Mouse (Mus musculus) forebrain, embryonic 11.5 days (tissue): Measurements from ENCODE around the gene Rnf145. TPM values are rescaled to one million over a fixed set of nuclear protein-coding genes. Genes with fewer than 3 reads are reported as not detected.

Experiments
- ATAC-seq: fragments of 200-750 bp; cut with Nextera tagmentation; replicated peaks from 2 replicates; pipeline ENCODE4 v1.8.0; 2017; ENCODE audit warnings: moderate TSS enrichment; ENCODE audit not compliant: low FRiP score
- DNase-seq: peaks from one replicate; pipeline ENCODE4 v3.0.0-alpha.2; 2017; ENCODE audit warnings: low spot score
- H3K27ac ChIP-seq: fragments of 300-500 bp; sonication (generic); 2 replicates; pipeline ENCODE4 v1.5.1; 2014; ENCODE audit warnings: low read depth, low read length
- H3K27me3 ChIP-seq: fragments of 300-500 bp; sonication (generic); 2 replicates; pipeline ENCODE4 v1.6.1; 2014; ENCODE audit warnings: mild to moderate bottlenecking, low read length, mixed read lengths; ENCODE audit not compliant: control insufficient read depth, insufficient read depth
- H3K36me3 ChIP-seq: fragments of 300-500 bp; sonication (generic); 2 replicates; pipeline ENCODE4 v1.6.1; 2014; ENCODE audit warnings: mild to moderate bottlenecking, low read length, moderate library complexity, mixed read lengths; ENCODE audit not compliant: control insufficient read depth, insufficient read depth
- H3K4me1 ChIP-seq: fragments of 300-500 bp; sonication (generic); replicated peaks from 2 replicates; pipeline ENCODE4 v1.6.1; 2014; ENCODE audit warnings: low read length, mixed read lengths; ENCODE audit not compliant: control insufficient read depth, insufficient read depth
- H3K4me2 ChIP-seq: fragments of 300-500 bp; sonication (generic); 2 replicates; pipeline ENCODE4 v1.6.1; 2014; ENCODE audit warnings: low read depth, mild to moderate bottlenecking, low read length, moderate library complexity, mixed read lengths; ENCODE audit not compliant: severe bottlenecking
- H3K4me3 ChIP-seq: fragments of 300-500 bp; sonication (generic); 2 replicates; pipeline ENCODE4 v1.5.1; 2014; ENCODE audit warnings: low read depth, low read length
- H3K9ac ChIP-seq: fragments of 300-500 bp; sonication (generic); 2 replicates; pipeline ENCODE4 v1.6.1; 2014; ENCODE audit warnings: low read length
- H3K9me3 ChIP-seq: fragments of 300-500 bp; sonication (generic); 2 replicates; pipeline ENCODE4 v1.6.1; 2016; ENCODE audit warnings: low read length, mixed read lengths; ENCODE audit not compliant: control insufficient read depth
- WGBS: fragments of 180-500 bp; shearing (Covaris S2); extraction: QIAGEN DNeasy Blood & Tissue Kit; methylation state at CpG from one replicate; pipeline ENCODE4 v1.1.7; 2014; 5-methylcytosine and 5-hydroxymethylcytosine counted together
- polyA plus RNA-seq: library from polyadenylated mRNA; unstranded; fragments of >200 nt; fragmentation: Nextera tagmentation; extraction: Ambion mirVana; gene quantifications from 2 replicates; pipeline ENCODE4 v1.2.1, GENCODE M21; 2014

Rnf145 gene
- polyA plus RNA-seq, 1 experiment from 2014 or later = 124 TPM

DNA sequence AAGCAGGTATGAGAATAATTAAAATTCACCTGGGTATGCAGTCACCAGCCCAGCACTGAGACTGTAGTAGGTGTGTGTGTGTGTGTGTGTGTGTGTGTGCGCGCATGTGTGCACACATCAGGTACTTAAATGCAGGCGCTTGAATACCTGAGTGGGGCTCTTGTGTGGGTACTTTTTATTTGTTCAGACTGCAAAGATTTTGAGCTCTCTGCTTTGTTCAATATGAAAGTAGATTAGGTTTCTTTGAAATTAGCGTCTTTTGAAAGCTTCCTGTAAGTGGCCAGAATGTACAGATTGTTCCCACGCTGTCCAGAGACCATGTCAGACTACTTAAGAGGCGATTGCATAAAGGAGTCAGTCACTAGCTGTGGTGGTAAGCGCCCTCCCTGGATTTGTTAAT, 18.6 kb downstream of the Rnf145 start:
- 94% methylated on average over 7 of the region's 7 CpGs for WGBS
- Histone ChIP-seq H3K9me3 (no peaks in the 10 kb centered on the region), H3K4me3 (no peak overlapping the region), H3K4me1 (no peaks in the 10 kb centered on the region), H3K27ac (no peak overlapping the region), H3K9ac (no peak overlapping the region), H3K36me3 (no peaks in the 10 kb centered on the region; the same call in 1 of the 2 replicates), H3K4me2 (no peak overlapping the region), H3K27me3 (no peaks in the 10 kb centered on the region)
- DNase-seq (no peak), ATAC-seq (no peak)

DNA sequence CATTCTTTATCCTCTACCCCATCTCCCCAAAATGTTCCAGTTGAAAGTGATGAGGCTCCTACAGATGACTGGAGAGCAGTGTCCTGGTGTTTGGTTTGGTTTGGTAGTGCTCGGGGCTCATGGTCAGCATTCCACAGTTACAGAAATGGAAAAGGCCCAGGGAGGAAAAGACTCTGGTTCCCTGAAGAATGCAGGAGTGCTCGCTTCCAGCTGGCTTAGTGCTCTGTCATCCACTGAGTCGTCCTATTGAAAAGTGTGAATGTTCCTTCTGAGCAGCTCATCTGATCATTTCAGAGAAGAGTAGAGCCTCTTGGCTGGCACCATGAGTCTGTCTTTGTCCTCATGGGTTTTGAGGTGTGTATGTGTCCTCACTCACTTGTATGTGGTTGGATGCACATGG, 19.3 kb downstream of the Rnf145 start:
- WGBS = 84% methylated on average over 3 of the region's 3 CpGs
- no peak overlapping the region for H3K4me3 ChIP-seq
- ATAC-seq = no peak
- no peaks in the 10 kb centered on the region for H3K9me3 ChIP-seq
- H3K27ac ChIP-seq = no peak overlapping the region
- H3K36me3 ChIP-seq = no peaks in the 10 kb centered on the region; the same call in 1 of the 2 replicates
- no peaks in the 10 kb centered on the region for H3K27me3 ChIP-seq
- no peaks in the 10 kb centered on the region for H3K4me1 ChIP-seq
- H3K4me2 ChIP-seq = no peak overlapping the region
- DNase-seq = no peak
- H3K9ac ChIP-seq = no peak overlapping the region

DNA sequence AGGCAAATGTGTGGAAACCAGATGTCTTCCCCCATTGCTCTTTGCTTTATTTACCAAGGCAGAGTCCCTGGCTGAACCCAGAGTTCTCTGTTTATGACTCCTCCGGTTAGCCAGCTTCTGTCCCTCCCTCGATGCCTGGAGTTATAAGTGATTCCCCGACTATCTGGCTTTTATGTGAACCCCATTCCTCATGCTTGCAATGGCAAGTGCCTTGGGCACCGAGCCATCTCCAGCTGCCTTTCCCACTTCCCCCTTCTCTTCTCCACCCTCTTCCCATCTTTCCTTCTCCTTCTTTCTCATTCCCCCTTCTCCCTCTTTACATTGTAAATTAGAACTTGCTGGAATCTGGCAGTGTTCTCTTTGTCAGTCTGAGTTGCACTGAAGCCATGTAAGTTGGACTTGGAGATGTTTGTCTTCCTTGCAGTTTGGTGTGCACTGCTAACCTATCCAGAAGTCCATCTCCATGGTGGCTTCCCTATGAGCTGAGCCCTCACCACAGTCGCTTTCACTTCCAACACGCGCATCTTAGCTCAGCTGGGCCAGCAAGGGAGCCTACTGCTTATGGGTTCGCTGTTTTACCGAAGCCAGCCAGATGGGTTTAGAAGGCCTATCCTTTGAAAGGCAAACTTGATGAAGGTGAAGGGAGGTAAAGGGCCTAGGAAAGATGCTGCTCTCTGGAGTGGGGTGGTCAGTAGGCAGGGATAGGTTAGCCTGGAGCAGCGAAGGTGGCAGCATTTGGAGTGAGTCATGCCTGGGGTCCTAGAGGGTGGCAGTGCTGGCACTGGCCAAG, 19.9 kb downstream of the Rnf145 start:
- WGBS = 91% methylated on average over 10 of the region's 10 CpGs
- DNase-seq (no peak), ATAC-seq (no peak)
- Histone ChIP-seq H3K27ac (no peak overlapping the region), H3K4me3 (no peak overlapping the region), H3K4me2 (no peak overlapping the region), H3K36me3 (no peaks in the 10 kb centered on the region; the same call in 1 of the 2 replicates), H3K4me1 (no peaks in the 10 kb centered on the region), H3K27me3 (no peaks in the 10 kb centered on the region), H3K9ac (no peak overlapping the region), H3K9me3 (no peaks in the 10 kb centered on the region)

DNA sequence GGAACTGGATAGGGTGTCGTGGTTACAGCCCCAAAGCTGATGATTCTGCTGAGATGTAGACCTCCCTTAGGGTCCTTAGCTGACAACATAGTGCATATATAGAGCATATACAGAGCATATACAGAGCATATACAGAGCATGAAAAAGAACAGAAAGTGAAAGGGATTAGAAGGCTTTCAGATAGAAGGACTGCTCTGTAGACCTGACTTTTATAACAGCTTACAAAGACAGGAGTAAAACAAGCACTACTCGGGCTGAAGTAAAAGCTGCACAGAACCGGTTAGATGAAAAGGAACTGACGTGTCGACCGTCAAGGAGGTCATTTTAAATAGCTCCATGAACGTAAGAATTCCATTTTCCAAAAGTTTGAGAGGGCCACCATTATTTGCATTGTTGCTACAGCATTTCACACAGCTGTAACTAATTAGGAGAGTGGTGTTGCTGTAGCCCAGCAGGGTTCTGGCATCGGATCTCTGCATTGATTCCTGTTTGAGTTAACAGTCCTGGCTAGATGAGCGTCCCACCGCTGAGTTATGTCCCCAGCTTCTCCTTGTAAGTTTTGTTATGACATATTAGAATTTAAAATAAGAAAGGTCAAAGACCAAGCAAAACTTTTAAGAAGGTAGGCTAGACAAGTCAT, 20.6 kb downstream of the Rnf145 start:
- no peak overlapping the region for H3K4me3 ChIP-seq
- H3K36me3 ChIP-seq = no peaks in the 10 kb centered on the region; the same call in 1 of the 2 replicates
- no peak overlapping the region for H3K9ac ChIP-seq
- no peaks in the 10 kb centered on the region for H3K9me3 ChIP-seq
- WGBS = 68% methylated on average over 10 of the region's 10 CpGs
- no peak overlapping the region for H3K27ac ChIP-seq
- H3K4me2 ChIP-seq = no peak overlapping the region
- H3K27me3 ChIP-seq = no peaks in the 10 kb centered on the region
- DNase-seq (no peak), ATAC-seq (no peak)
- no peaks in the 10 kb centered on the region for H3K4me1 ChIP-seq

DNA sequence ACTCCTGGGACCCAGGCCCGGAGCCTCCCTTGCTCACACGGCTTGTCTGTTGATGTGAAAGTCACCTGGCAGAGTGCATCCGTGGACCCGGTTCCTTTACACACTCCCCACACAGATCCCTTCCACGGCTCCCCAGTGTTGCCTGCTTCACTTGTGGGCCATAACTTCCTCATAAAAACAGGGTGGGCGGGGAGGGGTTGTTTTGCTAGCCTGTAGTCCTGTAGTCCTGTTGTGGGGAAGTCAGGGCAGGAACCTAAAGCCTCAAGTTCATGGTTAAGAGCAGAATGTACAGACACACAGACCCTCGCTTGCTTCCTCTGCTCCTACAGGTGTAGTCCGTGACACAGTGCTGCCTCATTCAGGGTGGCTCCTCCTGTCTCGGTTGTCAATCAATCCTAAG, 21.5 kb downstream of the Rnf145 start:
- no peak overlapping the region for H3K4me3 ChIP-seq
- H3K27me3 ChIP-seq = no peaks in the 10 kb centered on the region
- H3K4me1 ChIP-seq = no peaks in the 10 kb centered on the region
- H3K9ac ChIP-seq = no peak overlapping the region
- no peak overlapping the region for H3K4me2 ChIP-seq
- no peak for ATAC-seq
- no peaks in the 10 kb centered on the region; the same call in 1 of the 2 replicates for H3K36me3 ChIP-seq
- no peaks in the 10 kb centered on the region for H3K9me3 ChIP-seq
- H3K27ac ChIP-seq = no peak overlapping the region
- 91% methylated on average over 9 of the region's 9 CpGs for WGBS
- no peak for DNase-seq

DNA sequence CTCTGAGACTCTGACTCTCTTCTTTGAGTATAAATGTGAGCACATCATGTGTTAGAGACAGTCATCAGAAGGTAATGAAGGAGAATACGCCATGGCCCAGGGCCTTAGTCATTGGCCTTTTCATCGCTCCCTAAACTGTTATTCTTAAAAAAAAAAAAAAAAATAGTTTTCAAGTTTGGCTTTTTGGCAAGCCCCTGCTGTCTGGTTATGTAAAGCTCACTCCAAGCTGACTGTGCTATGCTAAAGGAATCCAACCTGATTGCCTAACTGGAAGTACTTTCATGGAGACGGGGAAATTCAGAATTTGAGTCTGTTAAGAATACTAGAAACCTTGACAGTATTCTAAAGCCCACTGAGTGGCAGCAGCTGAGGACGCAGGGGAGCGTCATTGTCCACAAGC, 22.5 kb downstream of the Rnf145 start:
- no peaks in the 10 kb centered on the region; the same call in 1 of the 2 replicates for H3K36me3 ChIP-seq
- 95% methylated on average over 5 of the region's 5 CpGs for WGBS

DNA sequence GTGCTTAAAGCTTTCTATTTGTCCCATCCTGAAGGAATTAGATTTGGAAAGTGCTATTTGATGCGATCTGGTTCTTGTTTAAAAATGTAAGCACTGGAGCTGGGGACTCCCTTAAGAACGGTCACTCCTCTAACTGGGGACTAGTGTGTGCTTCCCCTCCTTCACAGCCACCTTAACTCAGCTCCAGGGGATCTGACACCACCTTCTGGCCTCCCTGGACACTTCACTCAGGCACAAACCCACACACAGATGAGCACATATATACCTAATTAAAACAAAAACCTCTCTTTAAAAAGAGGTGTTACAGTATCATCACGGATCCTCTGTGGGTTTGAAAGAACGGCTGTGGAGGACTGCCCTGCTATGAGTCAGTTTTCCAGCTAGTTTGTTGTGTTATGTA, 23.0 kb downstream of the Rnf145 start:
- H3K27me3 ChIP-seq = no peaks in the 10 kb centered on the region
- H3K9ac ChIP-seq = no peak overlapping the region
- H3K27ac ChIP-seq = no peak overlapping the region
- no peaks in the 10 kb centered on the region; the same call in 1 of the 2 replicates for H3K36me3 ChIP-seq
- no peaks in the 10 kb centered on the region for H3K9me3 ChIP-seq
- WGBS = 85% methylated on average over 4 of the region's 4 CpGs
- no peak overlapping the region for H3K4me2 ChIP-seq
- H3K4me3 ChIP-seq = no peak overlapping the region
- ATAC-seq = no peak
- no peaks in the 10 kb centered on the region for H3K4me1 ChIP-seq
- no peak for DNase-seq

More for the DNA sequence above, 22.5 kb downstream of the Rnf145 start:
- no peak for ATAC-seq
- DNase-seq = no peak
- no peaks in the 10 kb centered on the region for H3K27me3 ChIP-seq
- no peak overlapping the region for H3K4me2 ChIP-seq
- no peaks in the 10 kb centered on the region for H3K9me3 ChIP-seq
- no peak overlapping the region for H3K4me3 ChIP-seq
- no peaks in the 10 kb centered on the region for H3K4me1 ChIP-seq
- H3K27ac ChIP-seq = no peak overlapping the region
- no peak overlapping the region for H3K9ac ChIP-seq

DNA sequence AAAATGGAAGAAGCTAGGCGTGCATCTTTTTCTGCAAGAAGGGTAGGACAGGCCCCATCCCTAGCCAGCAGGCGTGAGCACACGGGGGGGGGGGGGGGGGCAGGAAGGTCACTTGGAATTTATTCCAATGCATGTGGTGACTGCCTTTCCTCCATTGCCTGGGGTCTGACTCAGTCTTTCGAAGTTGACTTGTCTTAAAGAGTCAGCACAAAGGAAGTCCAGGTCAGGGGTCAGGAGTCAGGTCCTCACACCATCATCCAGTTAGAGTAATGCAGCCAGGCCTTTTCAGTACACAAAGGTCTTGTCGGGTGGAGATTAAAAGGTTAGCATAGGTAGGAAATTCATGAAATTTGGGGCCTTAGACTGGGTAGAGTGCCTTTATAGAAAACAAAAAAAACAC, 24.8 kb downstream of the Rnf145 start:
- WGBS = 75% methylated on average over 5 of the region's 5 CpGs

More for the DNA sequence above, 24.8 kb downstream of the Rnf145 start:
- H3K27ac ChIP-seq = no peak overlapping the region
- no peaks in the 10 kb centered on the region for H3K4me1 ChIP-seq
- no peaks in the 10 kb centered on the region for H3K27me3 ChIP-seq
- H3K9ac ChIP-seq = no peak overlapping the region
- no peak overlapping the region for H3K4me3 ChIP-seq
- no peak for DNase-seq
- H3K36me3 ChIP-seq = peaks cover under 1% of the 10 kb centered on the region; the same call in 1 of the 2 replicates
- no peak for ATAC-seq
- H3K9me3 ChIP-seq = no peaks in the 10 kb centered on the region
- H3K4me2 ChIP-seq = no peak overlapping the region
